Mouse (Mus musculus) cerebral cortex, adult 2 months (tissue): ENCODE data around the gene Gm37240.

Experiments used
- WGBS: fragments of 180-500 bp; shearing (Covaris S2); methylation state at CpG from one replicate; pipeline ENCODE4 v1.1.7; 2018; 5-methylcytosine and 5-hydroxymethylcytosine counted together

Gene Gm37240

DNA sequence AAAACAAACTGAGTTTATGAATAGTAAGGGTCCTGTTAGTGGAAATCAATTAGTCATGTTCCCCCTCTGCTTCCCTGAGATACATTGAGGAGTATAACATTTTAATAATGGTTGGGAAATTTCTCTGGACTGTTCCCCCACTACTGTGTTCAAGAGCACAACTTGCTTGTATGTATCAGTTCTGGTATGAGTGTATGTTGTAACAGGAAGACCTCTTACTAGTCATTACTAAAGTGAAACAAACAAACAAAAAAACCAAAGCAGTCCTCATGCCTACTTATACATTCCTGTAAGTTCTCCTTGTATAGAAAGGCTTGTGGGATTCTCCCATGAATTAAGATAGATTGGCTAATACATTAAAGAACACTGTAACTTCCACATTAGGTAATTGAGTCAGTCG lies 940.9 kb downstream of the Gm37240 start:
- WGBS = 90% methylated on average over 1 of the region's 1 CpGs

DNA sequence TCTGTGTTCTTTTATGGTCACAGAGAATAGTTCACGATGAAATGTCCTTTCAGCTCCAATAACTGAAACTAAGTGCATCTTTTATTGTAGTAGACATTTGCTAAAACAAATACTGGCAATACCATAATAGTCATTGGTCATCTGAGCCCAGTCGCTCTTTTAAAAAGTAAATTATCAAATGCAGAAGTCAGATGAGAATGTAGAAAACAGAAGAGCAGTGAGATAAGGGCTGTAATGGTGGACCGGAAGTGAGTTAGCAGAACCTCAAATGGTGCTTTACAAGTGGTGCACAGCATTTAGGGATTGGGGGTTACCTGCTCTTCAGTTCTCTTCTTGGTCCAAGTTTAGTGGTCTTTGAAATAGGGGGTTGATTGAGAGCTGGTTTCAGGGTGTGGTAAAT lies 942.4 kb downstream of the Gm37240 start:
- WGBS = 90% methylated on average over 3 of the region's 3 CpGs

DNA sequence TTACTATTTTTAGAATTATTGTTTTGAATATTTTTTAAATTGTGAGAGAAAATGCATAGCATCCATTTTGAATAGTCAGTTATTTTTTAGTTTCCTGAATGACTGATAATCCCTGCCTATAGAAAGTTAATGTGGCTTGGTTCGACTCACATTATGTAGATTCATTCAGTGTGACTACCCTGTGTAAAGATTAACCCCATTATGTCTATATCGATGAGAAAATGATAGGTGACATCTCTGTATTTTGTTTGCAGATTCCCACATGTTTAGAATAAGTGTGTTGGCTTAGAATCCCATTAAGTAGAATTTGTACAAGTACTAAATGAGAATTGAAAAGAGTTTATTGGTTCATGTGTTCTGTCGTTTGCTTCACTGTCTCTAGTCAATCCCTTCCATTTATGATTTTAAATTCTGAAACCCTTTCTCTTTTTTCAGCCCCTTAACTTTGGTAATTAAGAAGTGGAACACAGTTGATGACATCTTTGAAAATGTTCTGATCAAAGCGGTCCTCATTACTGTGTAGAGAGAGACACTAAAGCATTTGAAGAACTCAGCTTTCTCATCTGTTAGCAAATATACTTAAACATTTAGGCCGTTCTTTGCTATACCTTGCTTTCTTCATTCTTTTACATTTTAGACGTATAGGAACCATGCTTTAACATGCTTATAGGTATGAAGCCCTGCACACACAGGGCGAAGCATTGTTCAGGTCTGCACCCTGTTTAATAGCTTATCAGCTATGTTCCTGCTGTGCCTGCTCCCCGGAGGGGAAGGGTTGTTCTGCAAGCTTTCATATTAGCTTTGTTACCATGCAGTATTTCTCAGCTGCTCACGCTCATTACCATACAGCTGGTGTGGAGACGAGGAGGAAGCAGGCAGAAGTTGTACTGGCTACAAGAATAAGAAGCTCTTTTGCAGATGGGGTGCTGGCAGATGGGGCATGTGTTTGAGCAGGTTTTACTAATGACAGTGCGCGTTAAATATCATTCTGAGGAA lies 949.7 kb downstream of the Gm37240 start:
- 42% methylated on average over 12 of the region's 12 CpGs for WGBS

DNA sequence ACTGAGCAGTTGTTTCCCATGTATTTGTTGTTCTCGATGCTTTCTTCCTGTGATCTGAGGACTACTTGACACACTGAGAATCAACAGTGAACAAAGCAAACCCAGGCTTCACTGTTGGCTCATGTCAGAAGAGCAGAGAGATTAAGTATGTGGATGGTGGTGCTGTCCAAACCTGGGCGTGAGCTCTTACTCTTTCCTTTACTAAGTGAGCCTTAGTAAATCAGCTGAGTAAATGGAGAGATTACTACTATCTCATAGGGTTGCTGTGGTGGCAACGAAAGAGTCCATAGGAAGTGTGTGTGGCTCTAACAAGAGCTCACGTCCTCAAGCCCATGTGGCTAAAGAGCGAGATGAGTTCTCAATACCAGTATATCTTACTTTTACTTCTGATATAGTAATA lies 950.4 kb downstream of the Gm37240 start:
- WGBS = 79% methylated on average over 5 of the region's 5 CpGs

DNA sequence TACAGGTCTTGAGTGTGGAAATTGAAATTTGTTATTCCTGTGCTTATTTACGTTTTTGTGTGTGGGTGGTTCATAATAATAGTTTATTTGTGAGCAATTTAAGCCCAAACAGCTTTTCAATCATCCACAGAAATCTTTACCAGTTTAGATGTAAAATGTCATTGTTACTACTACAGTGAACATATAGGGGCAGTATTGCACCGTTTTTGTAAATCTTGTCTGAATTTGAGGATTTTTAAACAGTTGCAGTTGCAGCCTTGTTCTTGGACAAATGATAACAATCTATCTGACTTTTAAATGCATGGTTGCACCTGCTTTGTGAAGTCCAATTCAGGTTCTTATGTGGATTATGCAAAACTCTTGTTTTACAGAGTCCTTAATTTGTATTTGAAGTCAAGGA lies 951.1 kb downstream of the Gm37240 start:
- WGBS = 32% methylated on average over 2 of the region's 2 CpGs

DNA sequence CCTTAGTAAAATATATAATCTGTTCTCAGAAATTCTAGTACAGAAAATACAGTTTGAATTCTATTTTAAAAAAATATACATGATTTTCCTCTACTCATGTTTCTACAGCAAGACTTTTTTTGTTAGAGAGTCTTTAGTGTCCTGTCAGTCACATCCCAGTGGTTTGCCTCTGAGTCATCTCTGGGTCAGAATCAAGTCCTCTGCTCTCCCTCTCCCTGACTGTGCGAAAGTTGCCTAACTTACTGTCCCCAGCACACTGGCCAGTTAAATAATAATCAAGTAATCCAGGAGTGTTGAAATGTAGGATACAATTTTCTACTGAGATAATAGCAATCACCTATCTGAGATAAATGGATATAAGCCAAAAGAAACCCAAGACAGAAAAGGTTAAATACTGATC lies 951.6 kb downstream of the Gm37240 start:
- WGBS = 81% methylated on average over 1 of the region's 1 CpGs

DNA sequence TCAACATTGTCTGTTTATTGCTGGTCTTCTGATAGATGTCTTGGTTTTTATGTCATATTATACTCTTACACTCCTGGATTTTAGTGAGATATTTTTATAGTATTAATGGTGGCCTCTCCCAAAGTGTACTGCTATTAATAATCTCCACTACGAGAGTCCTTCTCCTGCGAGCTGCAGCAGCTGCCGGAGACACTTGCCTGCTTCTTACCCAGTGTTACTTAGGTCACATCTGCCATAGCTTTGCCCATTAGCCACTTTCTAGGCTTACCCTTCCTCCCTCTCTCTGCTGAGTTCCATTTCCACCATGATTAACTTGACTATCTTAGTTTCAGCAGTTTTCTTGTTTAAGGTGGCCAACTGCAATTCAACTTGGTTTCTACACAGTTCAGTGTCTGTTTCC lies 956.6 kb downstream of the Gm37240 start:
- 94% methylated on average over 3 of the region's 3 CpGs for WGBS

DNA sequence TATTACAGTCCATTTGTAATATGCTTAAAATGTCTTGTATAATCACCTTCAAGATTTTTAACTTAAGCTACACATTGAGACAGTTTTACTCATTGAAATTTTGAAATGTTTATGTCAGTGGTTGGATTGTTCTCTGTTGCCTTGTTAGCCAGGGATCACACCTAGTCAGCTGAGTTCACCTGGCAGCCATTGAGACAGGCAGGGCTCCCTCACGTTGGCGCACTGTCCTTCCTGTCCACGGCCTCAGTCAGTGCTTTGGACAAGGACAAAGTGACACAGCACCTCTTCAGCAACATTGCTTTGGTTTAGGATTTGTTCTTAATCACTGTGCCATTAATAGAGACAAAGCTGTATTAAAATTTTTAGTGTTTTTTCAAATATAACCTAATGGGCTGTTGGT lies 958.1 kb downstream of the Gm37240 start:
- 93% methylated on average over 3 of the region's 3 CpGs for WGBS

DNA sequence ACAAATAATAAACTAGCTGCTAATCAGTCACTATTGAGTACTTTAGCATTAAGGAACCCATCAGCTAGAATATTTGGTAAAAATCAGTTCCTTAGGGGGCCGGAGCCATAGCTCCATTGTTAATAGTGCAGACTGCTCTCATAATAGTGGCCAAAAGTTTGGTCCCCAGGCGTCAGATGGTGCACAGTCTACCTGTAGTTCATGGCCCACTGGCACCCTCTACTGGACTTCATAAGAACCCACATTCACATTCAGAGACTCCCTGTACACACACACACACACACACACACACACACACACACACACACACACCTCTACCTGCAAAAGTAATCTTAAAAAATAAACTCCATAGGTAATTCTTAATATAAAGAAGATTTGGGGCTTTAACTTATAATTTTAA lies 959.4 kb downstream of the Gm37240 start:
- 93% methylated on average over 2 of the region's 2 CpGs for WGBS

DNA sequence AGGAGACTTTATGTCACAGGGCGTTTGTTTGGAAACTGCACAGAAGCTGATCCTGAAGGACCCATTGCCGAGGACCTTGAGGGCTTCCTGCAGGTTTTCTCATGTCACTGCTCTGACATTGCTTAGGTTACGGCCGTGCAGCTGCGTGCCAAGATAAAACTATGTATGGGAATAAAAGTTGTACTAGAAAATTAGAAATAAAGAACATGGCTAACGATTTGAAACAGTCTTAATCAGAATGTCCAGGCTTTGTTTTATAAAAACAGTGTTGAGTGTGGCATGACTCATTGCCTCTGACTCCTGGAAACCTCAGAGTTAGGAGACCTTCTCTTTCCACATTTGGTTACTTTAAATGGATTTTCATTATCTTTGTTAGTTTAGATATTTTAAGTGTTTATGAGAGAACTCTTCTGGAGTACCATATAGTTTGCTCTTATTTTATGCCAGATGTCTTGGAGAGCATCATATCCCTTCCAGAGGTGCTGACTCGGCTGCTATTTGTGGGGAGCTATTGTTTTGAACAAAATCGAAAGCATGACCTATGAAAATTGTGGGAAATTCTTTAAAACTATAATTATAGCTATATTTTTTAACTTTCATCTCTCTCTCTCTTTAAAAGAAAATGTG lies 960.0 kb downstream of the Gm37240 start:
- WGBS = 84% methylated on average over 8 of the region's 8 CpGs

DNA sequence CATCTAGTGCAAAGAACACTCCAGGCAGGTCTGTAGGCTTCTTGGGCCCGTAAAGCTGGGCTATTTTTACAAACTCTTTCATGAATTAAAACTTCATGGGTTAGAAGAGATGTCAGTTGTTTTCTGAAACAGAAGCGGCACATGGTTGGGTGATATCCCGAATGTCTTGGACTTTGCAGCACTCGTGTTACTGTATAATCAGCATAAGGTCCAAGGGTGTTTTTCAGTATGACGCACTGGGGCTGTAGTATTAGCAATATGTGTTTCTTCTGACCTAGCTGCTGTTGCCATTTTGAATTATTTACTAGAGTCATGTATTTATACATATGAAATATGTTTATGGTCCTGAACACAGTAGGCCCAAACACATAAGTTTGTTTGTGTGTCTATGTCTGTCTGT lies 961.2 kb downstream of the Gm37240 start:
- 92% methylated on average over 5 of the region's 5 CpGs for WGBS

DNA sequence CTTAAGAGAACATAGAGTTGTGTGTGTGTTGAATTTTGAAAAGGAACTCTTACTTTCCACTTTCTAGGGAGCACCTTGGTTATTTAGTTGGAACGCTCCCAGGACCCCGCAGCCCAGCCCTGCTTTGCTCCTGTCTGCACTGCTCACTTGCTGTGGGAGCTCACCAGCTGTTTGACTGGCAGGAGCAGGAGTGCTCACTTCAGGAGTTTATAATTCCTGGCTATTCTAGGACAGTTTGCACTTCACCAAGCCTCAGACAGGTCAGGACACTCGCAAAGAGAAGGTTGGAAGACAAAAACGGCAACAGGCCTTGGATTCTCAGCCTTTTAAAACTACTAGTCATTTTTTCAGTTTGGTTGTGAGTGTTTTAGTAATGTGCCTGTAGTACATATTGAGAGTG lies 962.1 kb downstream of the Gm37240 start:
- 86% methylated on average over 4 of the region's 4 CpGs for WGBS

DNA sequence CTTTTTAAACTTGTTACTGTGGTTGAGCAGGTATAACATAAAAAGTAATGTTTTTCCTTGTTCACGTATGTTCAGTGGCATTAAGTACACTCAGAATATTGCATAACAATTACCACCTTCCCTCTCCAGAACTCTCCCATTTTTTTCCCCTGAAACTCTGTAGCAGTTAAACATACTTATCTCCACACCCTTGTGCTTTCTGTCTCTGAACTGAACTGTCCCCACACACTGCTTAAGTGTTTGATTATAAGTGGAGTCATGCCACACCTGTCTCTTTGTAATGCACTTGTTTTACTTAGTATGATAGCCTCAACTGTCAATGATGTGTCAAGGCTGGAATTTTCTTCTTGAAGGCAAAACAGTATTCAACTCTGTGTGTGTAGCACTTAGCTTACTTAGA lies 963.6 kb downstream of the Gm37240 start:
- 95% methylated on average over 1 of the region's 1 CpGs for WGBS

DNA sequence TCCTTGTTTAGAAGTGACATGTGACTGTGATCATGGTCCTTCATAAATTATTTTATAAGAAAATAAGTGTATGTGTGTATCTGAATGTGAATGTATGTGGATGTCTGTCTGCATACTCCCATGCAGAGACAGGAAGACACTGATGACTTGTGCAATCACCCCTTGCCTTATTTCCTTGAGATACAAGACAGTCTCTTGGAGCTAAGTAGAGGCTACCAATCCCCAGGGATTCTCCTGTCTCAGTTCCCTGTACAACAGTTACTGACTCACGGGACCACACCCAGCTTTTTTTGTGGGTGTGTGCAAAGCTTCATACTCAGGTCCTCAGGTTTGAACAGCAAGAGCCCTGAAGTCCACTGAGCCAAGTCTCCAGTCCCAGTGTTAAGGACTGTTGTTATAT lies 964.1 kb downstream of the Gm37240 start:
- WGBS = 83% methylated on average over 1 of the region's 1 CpGs

DNA sequence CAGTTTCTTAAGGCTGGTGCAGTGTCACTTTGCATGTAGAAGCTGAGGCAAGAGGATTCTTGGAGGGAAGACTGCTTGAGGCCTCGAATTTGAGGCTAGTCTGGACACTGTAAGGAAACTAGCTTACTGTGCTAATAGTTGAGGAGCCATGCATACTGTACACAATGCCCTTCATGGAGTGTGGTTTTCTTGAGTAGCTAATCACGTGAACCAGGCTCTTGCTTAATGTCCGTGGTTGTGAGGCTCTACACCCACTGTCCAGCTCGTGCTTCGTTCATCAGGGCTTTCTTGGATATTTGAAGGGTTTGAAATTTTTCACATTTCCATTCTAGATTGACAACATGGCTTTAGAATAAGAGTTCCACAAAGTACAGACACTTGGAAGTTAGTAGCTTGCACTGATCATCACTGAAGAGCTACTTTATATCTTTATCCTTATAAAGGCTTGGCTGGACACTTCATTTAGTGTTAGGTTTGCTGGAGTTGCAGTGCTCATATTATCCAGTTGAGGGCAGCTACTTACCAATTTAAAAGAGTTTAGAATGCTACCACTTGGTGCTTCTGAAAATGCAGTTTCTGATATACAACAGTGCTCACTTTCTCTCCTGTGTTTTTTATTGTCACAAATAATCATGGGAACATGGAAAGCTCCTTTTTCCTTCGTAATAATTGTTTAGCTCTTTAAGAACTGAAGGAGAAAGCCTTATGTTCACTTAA lies 965.5 kb downstream of the Gm37240 start:
- WGBS = 62% methylated on average over 6 of the region's 6 CpGs

DNA sequence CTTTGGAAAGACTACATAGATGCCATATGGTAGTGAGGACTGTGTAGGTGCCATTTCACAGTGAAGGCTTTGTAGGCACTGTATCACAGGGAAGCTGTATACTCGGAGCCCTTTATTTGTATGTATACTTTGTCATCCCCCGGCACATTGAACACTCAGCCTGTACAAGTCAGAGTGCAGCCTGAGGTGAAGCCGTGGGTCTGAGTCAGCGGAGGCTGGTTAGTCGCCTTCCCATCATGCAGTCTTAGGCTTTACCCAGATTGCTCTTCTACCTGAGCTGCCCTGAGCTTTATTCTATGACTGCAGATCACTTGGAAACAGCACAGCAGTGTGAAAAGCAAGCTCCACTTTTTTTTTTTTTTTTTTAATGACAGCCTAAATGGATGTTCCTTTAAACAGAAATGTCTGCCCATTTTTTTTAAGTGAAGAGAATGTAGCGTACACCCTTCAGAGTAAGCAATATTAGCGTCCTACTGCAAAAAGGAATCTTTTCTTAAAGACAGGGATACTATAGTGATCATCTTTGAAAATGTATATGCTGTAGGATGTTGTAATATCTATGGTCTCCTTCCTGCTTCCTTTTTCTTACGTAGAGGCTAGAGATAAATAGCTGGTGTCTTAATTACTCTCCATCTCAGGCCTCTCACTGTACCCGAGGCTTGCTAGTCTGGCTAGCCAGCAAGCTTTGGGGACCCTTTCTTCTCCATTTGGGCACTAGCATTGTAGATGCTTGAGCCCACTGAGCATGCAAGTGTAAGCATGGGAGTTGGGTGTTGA lies 969.2 kb downstream of the Gm37240 start:
- 72% methylated on average over 9 of the region's 9 CpGs for WGBS

DNA sequence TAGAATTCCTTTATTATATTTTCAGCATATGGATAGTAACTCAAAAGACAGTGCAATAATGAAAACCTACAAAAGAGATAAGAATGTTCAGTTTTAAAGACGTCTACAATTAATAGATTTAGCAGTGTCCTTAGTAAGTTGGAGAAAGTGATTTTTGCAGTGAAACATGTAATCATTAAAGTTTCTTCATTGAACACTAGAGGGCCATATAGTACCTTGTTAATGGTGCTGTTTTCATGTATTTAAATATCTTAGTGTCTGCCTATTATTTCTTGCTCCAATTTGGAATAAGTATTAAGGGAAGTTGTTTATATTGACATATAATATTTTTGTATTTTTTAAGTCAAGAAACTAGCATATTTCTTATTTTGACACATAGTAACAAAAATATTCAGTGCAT lies 973.0 kb downstream of the Gm37240 start:
- WGBS = 35% methylated on average over 1 of the region's 1 CpGs

DNA sequence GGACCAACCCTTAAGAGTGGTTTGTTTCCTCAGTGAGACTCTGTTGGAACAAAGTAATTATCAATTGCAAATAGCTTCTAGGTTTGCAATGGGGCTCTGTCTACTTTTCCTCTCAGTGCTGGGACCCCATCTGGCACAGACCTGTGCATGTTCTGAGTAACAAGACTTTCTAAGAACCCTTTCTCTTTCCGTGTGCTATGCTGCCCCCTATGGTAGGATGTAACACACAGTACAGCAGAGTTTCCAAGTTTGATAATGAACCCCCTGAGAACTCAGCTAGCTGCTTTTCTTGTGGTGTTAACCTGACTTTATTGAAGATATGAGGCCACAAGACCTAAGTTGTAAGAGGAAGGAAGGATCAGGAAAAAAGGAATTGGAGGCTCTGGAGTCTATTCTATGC lies 980.8 kb downstream of the Gm37240 start:
- 13% methylated on average over 1 of the region's 1 CpGs for WGBS

DNA sequence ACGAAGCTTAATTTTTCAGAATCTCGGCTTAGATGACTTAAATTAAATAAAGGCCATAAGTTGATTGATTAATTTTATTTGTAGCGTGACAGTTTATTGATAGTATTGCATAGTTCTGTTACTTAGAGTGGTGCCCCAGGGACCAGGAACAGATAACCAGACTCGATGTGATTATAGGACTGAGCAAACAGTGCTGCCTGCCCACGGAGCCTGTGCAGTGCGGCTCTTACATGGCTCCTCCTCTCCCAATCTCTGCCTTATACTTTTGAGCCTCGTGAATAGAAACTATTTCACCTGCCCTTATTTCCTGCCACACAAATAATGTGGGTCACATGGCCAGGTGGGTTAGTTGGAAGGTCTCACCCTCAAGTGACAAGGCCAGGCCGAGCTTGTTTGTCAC lies 989.4 kb downstream of the Gm37240 start:
- 95% methylated on average over 8 of the region's 8 CpGs for WGBS

DNA sequence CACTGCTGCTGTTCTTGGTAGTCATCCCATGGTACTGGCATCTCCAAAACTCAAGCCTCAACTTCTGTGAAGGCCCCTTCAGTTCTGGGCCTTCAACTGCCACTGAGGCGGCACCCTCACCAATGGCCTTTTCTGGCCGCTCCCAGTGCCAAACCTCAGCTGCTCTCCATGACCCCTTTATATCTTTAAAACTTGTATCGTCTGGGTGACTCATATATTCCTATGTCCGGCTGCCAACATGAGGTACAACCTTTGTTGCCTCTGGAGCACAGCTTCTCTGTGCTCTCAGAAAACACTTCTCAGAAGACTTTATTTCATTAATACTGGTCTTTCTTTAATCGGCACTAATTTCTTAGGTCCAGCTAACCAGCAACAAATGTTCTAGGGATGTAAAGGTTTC lies 996.3 kb downstream of the Gm37240 start:
- WGBS = 93% methylated on average over 5 of the region's 5 CpGs

DNA sequence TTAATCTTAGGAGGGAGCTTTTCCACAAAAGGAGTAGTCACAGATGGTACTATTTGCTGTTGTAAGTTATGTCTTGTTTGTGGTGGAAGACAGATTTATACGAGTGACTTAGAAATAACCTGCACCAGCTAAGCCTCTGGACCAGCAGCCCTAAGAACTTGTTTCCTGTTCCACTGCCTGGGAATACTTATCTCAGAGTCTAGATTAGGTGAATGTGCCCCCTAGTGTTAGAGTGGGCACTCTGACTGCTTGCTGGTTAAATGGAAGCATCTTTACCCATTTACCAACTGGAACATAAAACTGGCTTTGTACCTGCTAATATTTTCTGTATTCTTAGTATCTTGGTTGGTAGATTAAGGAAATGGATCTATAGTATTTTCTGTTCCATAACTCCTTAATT lies 997.7 kb downstream of the Gm37240 start:
- 55% methylated on average over 1 of the region's 1 CpGs for WGBS
